Mouse (Mus musculus) urinary bladder, postnatal 25 days (tissue): Measurements from ENCODE around the gene Syt6.

Experiments used
- DNase-seq: peaks from one replicate; pipeline ENCODE4 v3.0.0; 2022; ENCODE audit warnings: low spot score

Gene Syt6

GRCm38 (mm10) chr3:103648486-103648885, 73.5 kb downstream of the Syt6 start:
- DNase-seq: no peak

- no peak for DNase-seq
Measured at GRCm38 (mm10) chr3:103649716-103650115, 74.7 kb downstream of the Syt6 start.

GRCm38 (mm10) chr3:103650406-103650805, 75.4 kb downstream of the Syt6 start:
- no peak for DNase-seq

GRCm38 (mm10) chr3:103660012-103660411, 85.0 kb downstream of the Syt6 start:
- no peak for DNase-seq

- no peak for DNase-seq
Measured at GRCm38 (mm10) chr3:103661714-103662113, 86.7 kb downstream of the Syt6 start.

- DNase-seq: no peak
Measured at GRCm38 (mm10) chr3:103663385-103663784, 88.4 kb downstream of the Syt6 start.

- no peak for DNase-seq
Measured at GRCm38 (mm10) chr3:103672113-103672512, 97.1 kb downstream of the Syt6 start.

- no peak for DNase-seq
Measured at GRCm38 (mm10) chr3:103672716-103673115, 97.7 kb downstream of the Syt6 start.

- no peak for DNase-seq
Measured at GRCm38 (mm10) chr3:103678811-103679210, 103.8 kb downstream of the Syt6 start.

- DNase-seq: no peak
Measured at GRCm38 (mm10) chr3:103682473-103682872, 107.4 kb downstream of the Syt6 start.

GRCm38 (mm10) chr3:103683234-103683965, 108.4 kb downstream of the Syt6 start:
- DNase-seq: no peak

GRCm38 (mm10) chr3:103683966-103684319, 108.9 kb downstream of the Syt6 start:
- no peak for DNase-seq

GRCm38 (mm10) chr3:103689043-103689442, 114.0 kb downstream of the Syt6 start:
- no peak for DNase-seq

- DNase-seq: no peak
Measured at GRCm38 (mm10) chr3:103690506-103690905, 115.5 kb downstream of the Syt6 start.
